Comparison of ENCODE assay signal across 19 mouse cellular contexts in the genomic region with DNA sequence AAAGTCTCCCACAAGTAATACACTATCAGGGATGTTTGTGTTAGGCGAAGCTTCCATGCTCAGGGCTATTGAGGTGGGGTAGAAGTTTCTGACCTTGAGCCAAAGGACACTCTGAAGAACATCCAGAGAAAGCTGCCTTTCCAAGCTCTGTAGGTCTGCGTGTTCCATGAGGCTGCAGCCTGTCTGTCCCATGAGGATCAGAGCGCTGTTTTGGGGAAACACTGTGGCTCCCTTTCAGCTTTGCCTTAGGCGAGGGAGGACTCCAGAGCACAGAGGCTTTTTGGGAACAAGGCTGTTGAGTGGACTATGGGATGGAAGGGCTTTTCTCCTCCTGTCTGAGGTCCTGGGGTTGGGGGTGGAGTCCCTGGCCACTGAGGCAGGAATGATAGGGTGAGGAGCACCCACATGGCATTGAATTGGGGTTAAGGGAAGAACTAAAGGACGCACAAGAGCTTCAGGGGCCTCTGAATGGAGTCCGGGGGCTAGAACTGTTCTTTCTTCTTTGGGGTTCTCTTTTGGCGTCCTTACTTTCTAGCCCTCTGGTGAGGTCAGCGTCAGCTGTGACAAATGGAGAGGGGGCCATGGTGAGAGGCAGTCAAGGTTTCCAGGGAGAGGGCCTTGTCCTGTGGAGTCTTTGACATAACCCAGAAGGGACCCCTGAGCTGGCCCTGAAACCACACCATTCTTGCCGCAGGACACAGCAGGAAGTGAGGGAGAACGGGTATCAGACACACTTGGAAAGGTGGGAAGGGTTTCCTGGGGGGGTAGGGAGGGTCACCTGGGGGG. TPM values are rescaled to one million over a fixed set of nuclear protein-coding genes. Genes with fewer than 3 reads are reported as not detected.
"Had no signal": no experiment of that assay in that cellular context is flagged by ENCODE, and none has a peak within 500 bp of the region (broad histone marks: within the 10 kb centered on the region; RNA-seq: fewer than 3 reads in every experiment).

No protein-coding gene starts in this region.

- H3K4me2 ChIP-seq: neural tube, embryonic 12.5 days; neural tube, embryonic 13.5 days; neural tube, embryonic 15.5 days; stomach, embryonic 15.5 days had no signal

- DNase-seq: retina, postnatal 1 day; right cerebral cortex, adult 18-20 months; right cerebral cortex, postnatal 14 days; right cerebral cortex, postnatal 25 days; right cerebral cortex, postnatal 4 days; spleen, adult 18-20 months; thymus, adult 18-20 months; thymus, adult 2 months; thymus, postnatal 14 days; thymus, postnatal 25 days; thymus, postnatal 36 days; thymus, postnatal 4 days had no signal

- H3K4me3 ChIP-seq: neural tube, embryonic 12.5 days; neural tube, embryonic 13.5 days; neural tube, embryonic 15.5 days; stomach, embryonic 15.5 days had no signal

- H3K9me3 ChIP-seq: neural tube, embryonic 12.5 days; neural tube, embryonic 13.5 days; neural tube, embryonic 15.5 days; stomach, embryonic 15.5 days had no signal

- H3K36me3 ChIP-seq: neural tube, embryonic 12.5 days; neural tube, embryonic 13.5 days; neural tube, embryonic 15.5 days; stomach, embryonic 15.5 days had no signal

- H3K27ac ChIP-seq: neural tube, embryonic 12.5 days; neural tube, embryonic 13.5 days; neural tube, embryonic 15.5 days; stomach, embryonic 15.5 days; stomach, postnatal 0 days had no signal

- H3K9ac ChIP-seq: neural tube, embryonic 12.5 days; neural tube, embryonic 13.5 days; neural tube, embryonic 15.5 days; stomach, embryonic 15.5 days had no signal

RNA-seq across cellular contexts. Expression of gene Arhgef17, which starts 37.2 kb away (rescaled TPM):
- total RNA-seq: neutrophil, adult 5-6 weeks had no signal

RNA-seq across cellular contexts. Expression of gene P2ry2, which starts 43.6 kb away (rescaled TPM):
- polyA plus RNA-seq: neural tube, embryonic 14.5 days had no signal
